ENCODE assay signal across 12 mouse cellular contexts in the genomic region with DNA sequence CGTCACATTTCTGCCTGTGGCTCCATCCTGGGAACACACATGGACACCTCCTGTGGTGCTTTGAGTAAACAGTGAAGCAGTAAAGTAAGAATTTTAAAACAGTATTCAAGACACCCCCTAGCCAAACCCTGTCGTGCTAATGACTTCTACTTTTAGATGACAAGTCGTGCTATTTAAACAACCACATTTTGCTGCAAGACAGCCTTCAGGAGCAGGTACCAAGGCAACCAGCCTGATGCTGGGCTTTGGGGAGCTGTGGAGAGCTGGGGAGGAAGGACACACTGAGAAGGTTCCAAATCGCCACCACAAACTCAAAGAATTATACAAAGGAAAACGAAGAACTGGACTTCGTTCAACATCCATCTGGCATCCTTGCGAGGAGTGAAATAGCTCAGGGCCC.
"Had no signal": no experiment of that assay in that cellular context is flagged by ENCODE, and none has a peak within 500 bp of the region (broad histone marks: within the 10 kb centered on the region; RNA-seq: fewer than 3 reads in every experiment).

No protein-coding gene starts in this region.

- DNase-seq: kidney, adult 11 months; kidney, adult 9 months; kidney, postnatal 36 days; layer of hippocampus, adult 9-11 months; layer of hippocampus, postnatal 36 days; lung, adult 18-20 months; thymus, postnatal 36 days had no signal

- H3K27ac ChIP-seq: kidney, postnatal 0 days; limb, embryonic 13.5 days; liver, embryonic 14.5 days; midbrain, embryonic 13.5 days; stomach, embryonic 15.5 days had no signal

- H3K4me3 ChIP-seq: limb, embryonic 13.5 days; midbrain, embryonic 13.5 days; stomach, embryonic 15.5 days had no signal
